Mouse (Mus musculus) right cerebral cortex, adult 18-20 months (tissue): ENCODE data around the gene Acot8.
"Not testable (repeated sequence)": the region's sequence is repeated elsewhere in the genome, so short reads cannot be mapped to it uniquely, and the experiment has no call there.

Experiments used
- DNase-seq: peaks from one replicate; pipeline ENCODE4 v3.0.0; 2022; ENCODE audit warnings: mixed read lengths

The Acot8 gene

DNA sequence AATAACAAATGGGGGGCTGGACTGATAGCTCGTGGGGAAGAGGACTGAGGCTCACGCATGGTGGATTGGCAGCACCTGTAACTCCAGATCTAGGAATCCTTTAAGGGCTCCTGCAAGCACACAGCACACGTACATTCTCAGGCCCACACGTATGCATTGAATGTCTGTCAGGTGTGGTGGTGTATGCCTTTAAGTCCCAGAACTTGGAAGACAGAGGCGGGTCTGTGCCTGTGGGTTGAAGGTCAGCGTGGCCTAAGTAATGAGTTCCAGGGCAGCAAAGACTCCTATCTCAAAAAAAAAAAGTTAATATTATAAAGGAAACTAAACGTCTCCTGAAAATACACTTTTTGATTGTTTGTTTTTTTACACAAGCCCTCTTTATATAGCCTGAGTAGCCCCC, 1.9 kb upstream of the Acot8 start:
- no peak for DNase-seq

DNA sequence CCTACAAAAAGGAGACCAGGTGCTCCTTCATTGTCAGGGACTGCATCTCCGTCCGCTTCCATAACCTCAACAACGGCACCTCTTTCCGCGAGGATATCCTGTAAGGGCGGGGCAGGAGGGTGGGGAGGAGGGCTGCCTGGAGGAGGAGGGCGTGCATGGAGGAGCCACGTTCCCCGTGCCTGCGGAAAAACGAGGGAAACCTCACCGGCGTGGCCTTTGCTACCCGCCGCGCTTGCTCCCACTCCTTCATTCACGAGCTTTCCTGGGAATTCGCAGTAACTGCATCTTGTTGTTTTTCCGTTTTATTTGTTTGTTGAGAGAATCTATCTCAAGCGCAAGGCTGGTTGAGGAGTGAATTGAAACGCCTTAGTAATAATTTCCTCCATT, 643 bp upstream of the Acot8 start:
- no peak for DNase-seq

DNA sequence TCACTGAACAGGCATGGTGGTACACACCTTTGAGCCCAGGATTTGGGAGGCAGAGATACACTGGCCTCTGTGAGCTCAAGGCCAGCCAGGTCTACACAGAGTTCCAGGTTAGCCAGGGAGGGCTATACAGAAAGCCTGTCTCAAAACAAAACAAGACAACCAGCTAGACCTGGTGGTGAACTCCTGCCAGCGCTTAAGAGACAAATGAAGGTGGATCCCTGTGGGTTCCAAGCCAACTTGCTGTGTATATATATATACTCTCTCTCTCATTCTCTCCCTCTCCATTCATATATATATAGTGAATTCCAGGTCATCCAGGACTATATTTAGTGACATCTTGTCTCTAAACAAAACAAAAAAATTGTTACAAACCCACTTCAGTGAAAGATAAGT, 765 bp downstream of the Acot8 start:
- DNase-seq: no peak

DNA sequence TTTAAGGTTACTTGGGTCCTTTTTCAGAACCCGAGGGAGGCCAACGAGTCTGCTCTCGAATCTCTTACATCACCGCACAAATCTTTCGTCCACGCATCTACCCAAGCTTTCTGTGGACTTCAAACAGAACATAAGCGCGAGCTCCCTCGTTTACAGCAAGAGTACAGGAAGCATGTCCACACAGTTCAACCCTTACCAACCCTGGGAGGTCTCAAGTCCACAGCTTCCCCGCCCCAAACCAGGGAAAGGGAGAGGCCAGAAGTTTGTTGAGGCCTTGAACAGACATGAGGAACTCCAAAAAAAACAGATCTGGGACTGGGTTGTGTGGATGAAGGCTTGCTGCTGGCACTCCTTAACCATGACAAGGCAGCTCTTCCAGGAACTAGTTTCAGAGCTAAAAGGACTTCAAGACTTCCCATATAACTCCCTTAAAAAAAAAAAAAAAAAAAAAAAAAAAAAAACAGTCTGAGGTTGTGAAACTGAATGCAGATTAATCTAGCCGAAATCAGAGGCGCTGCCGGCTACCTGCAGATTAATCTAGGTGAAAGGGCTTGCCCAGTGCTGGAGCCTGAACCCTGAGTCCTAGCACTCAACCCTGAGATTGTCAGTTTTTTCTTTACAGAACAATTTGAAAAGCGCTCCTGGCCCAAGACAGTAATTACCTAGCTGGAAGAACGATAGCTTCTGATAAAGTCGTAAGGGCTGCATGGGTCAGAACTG, 1.3 kb downstream of the Acot8 start:
- no peak for DNase-seq

DNA sequence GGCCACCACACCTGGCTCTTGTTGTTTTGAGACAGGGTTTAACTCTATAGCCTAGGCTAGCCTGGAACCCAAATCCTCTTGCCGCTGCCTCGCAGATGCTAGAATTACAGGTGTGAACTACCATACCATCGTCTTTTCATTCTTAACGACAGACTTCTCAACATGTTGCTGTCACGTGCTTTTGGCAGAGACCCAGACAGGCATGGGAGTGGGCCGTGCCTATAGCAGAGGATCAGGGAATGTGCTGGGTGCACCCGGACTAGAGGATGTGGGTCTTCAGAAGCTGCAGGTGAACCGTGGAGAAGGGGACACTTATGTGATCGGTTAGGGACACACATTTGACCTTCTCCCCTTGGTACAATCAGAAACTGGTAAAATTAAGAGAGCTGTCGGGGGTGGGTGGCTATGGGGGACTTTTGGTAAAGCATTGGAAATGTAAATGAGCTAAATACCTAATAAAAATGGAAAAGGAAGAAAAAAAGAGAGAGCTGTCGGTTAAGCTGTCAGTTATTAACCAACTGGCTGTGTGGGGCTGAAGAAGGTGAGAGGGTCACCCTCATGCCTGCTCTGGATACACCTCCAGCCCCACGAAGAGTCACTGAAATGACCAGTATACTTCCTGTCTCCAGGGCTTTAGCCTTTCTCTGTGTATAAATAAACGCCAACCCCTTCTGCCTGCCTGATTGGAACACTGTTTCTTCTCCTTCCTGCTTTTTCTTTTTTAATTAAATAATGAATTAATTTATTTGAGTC, 4.3 kb downstream of the Acot8 start:
- no peak for DNase-seq

DNA sequence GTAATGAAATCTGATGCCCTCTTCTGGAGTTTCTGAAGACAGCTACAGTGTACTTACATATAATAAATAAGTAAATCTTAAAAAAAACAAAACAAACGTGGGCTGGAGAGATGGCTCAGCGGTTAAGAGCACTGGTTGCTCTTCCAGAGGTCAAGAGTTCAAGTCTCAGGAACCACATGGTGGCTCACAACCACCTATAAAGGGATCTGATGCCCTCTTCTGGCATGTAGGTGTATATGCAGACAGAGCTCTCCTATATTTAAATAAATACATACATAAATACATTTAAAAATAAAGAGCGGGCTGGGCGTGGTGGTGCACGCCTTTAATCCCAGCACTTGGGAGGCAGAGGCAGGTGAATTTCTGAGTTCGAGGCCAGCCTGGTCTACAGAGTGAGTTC, 6.1 kb downstream of the Acot8 start:
- DNase-seq: not testable (repeated sequence)

DNA sequence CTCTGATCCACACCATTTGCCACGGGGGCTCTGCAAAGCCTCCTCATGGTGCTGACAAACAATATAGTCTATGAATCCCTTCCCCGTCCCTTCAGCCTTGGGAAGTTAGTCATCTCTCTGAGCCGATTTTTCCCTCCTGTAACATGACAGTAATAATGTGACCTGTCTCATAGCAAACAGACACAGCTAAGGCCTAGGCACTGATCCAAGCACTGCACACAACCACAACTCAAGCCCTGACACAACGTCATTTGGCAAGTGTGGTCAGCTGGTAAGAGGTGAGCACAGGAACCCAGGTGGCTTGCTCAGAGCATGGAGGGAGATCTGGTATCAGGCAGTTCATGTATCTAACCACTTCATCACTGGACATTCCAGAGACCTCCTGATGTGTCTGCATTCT, 8.8 kb downstream of the Acot8 start:
- DNase-seq: no peak

DNA sequence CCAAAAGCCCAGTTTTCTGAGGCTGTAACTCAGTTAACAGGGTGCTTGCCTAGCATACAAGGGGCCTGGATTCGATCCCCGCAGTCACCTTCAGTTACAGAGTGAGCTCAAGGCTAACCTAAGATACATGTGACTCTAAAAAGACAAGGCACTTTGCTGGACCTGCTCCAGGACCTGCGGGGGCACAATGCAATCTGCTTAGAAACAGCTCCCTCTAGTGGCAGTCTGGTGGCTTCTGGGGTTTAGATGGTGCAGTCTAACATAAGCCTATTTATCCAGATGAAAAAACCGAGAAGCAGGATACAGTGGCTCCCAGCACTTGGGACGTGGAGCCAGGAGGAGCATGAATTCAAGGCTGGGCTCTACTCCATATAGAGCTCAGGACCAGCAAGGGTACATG, 10.4 kb downstream of the Acot8 start:
- peak; percentile 85 for DNase-seq

DNA sequence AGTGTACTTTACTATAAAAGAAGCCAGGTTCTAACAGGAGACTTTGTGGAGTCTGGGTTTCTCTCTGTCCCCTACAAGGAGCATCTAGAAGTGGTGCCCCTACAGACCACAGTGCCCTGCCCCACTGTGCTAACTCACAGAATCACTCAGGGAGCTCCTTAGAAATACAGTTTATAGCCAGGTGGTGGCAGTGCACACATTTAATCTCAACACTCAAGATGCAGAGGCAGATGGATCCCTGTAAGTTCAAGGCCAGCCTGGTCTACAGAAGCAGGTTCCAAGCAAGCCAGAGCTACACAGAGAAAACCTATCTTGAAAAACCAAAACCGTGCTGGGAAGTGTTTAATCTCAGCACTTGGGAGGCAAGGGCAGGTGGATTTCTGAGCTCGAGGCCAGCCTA, 10.9 kb downstream of the Acot8 start:
- DNase-seq: no peak

DNA sequence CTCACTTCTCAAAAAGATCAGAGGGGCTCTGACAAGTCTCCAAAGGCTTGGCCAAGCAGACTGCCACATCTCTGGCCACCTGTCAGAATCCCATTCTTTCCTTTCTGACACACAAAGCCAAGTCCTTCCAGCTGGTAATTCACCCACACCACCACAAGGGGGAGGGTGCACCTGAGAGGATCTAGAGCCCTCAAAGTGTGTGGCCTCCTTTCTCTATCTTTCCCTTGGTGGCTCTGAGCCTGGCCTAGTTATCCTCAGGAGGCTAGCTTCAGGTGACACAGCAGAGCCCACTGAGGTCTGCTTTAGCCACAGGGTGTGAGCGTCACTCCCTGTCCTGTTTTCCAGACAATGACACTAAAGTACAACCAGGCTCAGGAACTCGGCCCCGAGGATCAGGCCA, 11.4 kb downstream of the Acot8 start:
- DNase-seq: peak; percentile 59

DNA sequence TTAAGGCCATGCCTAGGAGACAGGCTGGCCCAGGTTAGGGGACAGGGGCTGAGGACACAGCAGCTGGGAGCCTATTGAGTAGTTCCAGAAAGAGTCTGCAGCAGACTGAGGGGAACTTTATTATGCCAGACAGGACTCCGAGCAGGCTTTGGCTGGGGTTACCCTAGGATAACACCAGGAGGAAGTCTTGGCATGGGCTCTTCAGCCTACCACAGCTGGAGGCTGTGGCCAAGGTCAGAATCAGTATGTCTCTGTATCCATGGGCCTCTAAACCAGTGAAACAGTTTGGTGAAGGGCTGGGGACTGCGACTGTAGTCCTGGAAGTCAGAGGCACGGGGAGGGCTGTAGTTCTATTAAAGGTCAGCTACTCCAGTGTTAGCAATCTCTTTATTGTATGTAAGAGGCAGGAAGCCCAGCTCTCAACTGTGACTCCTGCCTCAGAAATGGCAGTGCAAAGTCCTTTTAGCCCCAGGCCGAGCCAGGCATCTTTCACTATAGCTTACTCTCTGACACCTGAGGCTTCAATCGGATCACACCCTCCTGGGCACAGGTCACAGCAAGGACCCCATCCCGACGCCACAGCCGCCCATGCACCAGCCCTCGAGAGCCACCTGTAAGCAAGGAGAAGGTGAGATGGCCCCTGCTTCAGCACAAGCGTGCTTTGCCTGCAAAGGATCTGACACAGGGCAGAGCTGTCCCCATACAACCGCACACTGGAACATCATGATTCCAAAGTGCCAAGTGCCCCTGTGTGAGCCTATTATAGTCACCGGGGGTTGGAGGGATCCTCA, 12.1 kb downstream of the Acot8 start:
- DNase-seq: no peak

DNA sequence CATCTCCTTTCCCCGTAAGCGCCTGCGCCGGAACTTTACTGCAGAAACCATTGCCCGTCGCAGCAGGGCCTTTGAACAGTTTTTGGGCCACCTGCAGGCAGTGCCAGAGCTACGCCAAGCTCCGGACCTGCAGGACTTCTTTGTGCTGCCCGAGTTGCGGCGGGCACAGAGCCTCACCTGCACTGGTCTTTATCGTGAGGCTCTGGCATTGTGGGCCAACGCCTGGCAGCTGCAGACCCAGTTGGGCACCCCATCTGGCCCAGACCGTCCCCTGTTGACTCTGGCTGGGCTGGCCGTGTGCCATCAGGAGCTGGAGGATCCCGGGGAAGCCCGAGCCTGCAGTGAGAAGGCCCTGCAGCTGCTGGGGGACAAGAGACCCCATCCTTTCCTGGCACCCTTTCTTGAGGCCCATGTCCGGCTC, 12.8 kb downstream of the Acot8 start:
- DNase-seq: no peak

DNA sequence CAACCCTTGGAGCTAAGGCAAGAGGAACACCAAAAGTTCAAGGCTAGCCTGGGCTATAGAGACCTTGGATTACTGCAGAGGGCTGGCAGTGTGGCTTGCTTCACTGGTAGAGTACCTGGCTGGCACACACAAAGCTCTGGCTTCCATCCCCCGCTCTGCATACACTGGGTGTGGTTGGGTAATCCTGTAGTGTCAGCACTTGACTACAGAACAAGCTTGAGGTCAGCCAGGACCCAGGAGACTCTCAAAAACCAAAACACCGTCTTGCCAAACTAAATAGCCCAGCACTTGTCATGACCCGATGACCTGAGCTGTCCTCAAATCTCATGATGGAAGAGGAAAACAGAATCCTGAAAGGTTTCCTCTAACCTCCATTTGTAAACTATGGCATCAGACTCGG, 14.2 kb downstream of the Acot8 start:
- no peak for DNase-seq

DNA sequence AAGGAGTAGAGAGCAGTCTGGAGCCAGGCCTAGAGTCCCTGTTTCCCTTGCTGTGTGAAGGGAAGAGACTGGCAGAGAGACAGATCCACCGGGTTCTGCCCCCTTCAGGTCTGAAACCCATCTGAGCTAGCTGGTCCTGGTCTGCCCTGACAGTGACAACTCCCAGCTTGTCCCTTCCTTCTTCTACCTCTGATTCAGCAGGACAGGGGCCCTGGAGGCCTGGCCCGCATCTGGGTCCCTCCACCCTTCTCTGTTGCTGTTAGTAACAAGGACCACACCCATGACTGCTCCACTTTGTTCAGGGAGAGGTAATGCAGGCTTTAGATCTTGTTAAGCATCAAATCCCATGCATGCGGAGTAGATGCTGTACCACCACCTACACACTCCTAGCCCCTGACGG, 16.3 kb downstream of the Acot8 start:
- no peak for DNase-seq

DNA sequence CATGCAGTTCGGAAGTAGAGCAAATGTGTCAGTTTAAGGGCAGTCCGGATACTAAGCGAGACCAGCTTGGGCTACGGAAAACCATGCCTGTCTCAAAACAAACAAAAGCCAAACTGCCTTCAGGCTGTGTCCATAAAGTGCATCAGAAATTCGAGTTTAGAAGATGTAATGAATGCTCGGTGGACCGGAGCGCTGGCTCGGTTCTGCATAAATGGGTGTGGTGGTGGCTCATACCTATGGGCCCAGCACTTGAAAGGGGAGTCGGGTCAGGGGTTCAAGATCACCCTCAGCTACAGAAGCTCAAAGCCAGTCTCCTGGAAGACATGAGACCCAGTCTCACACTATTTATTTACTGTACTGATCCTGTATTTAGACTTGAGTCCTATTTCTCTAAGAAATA, 16.9 kb downstream of the Acot8 start:
- no peak for DNase-seq

DNA sequence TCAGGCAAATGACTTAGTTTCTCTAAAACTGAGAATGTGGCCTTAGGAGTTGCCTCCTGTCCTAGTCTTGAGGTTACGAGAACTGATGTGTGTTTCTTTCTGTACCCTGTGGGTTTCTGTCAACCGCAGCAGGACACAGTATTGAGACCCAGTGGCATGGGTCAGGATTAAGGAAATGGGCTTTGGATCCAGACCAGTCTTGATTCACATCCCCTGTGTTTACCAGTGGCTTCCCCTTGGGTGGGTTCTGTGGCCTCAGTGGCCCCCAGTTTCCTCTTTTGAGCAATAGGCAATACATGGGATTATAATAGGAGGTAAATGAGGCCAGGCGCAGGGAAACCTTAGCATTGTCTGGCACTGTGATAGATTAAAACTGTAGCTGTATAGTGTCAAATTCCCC, 17.6 kb downstream of the Acot8 start:
- no peak for DNase-seq

DNA sequence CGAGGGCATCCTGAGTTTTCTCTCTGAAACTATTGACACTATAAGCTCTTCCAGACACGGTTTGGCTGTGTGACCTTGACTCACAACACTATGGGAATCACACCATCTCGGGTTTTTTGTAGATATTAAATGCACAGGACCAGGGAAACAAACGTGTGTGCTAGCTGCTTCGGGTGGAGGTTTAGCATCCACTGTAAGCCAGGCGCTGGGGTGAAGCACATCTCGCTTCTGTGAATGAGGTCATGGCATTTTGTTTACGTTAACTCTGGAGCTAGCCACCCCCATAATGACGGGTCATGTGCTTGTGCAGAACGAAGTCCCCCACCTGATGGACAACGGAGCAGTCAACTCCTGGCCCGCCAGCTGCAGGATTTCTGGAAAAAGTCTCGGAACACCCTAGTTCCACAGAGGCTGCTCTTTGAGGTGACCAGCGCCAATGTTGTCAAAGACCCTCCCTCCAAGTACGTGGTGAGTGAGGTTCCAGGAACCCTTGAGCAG, 18.2 kb downstream of the Acot8 start:
- DNase-seq: no peak

DNA sequence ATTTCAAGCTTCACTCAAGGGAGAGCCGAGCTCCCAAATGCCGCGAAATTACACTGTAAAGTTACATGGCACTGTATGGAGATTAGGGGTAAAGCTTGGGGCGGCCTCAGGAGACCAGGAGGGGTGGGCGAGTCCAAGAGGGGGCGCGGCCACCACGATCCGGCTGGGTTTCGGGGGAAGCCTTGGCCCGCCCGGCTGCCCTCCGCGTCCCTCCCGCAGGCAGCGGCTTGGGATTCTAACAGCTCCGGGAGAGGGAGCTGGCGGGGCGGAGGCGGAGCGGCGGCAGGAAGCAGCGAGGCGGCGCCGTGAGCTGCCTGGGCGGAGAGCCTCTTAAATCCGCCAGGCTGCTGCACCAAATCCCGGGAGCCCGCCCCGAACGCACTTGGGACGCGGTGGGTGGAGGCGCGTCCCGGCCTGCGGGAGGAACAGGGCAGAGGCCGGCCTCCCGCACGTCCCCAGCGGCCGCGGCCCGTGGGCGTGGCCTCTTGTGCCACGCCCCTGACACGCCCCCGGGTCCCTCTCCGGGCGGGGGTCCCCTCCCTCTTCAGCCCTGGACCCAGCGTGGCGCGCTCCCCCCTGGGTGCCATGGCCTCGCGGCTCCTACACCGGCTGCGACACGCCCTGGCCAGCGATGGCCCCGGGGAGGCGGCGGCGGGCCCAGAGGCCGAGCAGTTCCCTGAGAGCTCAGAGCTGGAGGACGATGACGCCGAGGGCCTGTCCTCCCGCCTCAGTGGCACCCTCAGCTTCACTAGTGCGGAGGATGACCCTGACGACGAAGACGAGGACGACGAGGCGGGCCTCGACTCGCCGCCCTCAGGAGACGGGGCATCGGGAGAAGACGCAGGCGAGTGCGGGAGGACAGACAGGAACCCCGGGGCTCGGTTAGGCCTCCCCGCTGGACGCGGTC, 18.9 kb downstream of the Acot8 start, which contains the start of gene Snx21:
Gene Snx21 (plus strand): TSS at position 343 of the 907 bp plus-strand sequence.
- DNase-seq: peak; percentile 92

DNA sequence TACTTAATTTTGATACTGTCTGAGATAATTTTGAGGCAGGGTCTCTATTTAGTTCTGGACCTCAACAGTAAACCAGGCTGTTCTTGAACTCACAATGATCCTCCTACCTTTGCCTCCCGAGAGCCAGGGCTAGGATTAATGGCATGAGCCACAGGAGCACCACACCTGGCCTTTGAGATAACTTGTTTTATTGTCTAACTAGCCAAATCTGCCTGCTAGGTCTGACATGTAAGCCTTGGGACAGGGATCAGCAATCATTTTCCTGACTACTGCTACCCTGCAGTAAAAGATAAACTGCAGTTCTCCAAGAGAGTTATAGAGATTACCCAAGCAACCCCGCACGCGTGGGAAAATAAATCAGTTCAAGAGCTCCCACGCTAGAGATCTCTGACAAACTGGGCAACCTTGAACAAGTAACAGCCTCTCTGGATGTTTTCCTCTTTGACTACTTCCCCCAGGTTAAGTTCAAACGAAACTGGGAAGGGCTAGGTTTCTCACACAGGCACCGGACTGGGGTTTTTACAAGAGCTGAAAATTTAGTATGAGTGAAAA, 19.7 kb downstream of the Acot8 start:
- no peak for DNase-seq

DNA sequence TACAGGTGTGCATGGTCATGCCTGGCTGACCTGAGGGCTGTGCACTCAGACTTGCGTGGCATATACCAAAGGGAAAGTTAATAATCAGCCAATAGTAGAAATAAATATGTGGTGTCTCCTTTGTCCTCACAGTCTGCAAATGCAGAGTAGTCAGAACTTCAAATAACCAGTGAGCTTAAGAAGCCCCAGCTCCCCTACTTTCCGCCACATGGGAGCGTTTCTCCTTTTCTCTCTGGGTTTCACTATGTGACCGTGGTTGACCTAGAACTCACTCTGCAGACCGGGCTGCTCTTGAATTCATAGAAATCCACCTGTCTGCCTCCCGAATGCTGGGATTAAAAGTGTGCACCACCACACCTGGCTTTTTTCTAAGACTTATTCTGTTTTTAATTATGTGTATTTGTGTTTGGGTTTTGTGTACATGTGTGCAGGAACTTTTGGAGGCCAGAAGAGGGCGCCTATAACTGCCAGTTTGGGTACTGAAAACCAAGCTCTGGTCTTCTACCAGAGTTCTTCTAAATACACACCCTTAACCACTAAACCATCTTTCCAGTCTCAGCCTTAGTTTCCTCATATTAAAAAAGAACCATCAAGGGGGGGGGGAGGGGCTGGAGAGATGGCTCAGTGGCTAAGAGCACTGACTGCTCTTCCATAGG, 20.6 kb downstream of the Acot8 start:
- DNase-seq: no peak

DNA sequence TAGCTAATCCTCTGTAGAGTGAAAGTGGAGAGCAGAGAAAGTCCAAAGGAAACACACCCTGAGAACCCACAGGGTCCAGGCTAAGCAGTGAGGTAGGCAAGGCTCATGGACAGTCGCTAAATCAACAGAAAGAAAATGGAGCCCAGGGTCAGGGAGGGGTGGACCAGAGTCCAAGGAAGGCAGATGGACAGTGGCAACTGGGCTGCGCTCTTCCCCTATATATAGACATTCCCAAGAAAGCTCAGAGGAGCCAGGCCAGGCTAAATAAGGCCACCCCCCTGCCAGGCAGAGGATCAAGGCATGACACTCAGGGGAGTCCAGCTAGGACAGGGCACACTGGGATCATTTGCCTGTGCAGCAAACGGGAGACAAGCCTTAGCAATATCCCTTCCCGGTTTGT, 22.8 kb downstream of the Acot8 start:
- no peak for DNase-seq
